Mouse (Mus musculus) G1E-ER4 (cell line): ENCODE measurements around the gene Inhba. TPM values are rescaled to one million over a fixed set of nuclear protein-coding genes. Genes with fewer than 3 reads are reported as not detected.

ENCODE experiments used
- GATA1 ChIP-seq: IDR thresholded peaks from one replicate; pipeline ENCODE4 v1.8.0; 2012; ENCODE audit warnings: low read length, inconsistent platforms
- polyA plus RNA-seq: library from polyadenylated mRNA; stranded (reverse); fragments of >175 nt; gene quantifications from 2 replicates; pipeline ENCODE4 v1.2.3, GENCODE M21; 2012

The Inhba gene
- not detected in 2 replicates for polyA plus RNA-seq

GRCm38 (mm10) chr13:16011372-16012242, at the start of gene Inhba:
Inhba (plus strand) TSS chr13:16011851.
- no peak for TF ChIP-seq GATA1

- TF ChIP-seq GATA1, result no peak
These were observed 35.1 kb upstream of the Inhba start for GRCm38 (mm10) chr13:15976584-15976983.

GRCm38 (mm10) chr13:15979551-15979950, 32.1 kb upstream of the Inhba start:
- TF ChIP-seq GATA1, result no peak

DNA sequence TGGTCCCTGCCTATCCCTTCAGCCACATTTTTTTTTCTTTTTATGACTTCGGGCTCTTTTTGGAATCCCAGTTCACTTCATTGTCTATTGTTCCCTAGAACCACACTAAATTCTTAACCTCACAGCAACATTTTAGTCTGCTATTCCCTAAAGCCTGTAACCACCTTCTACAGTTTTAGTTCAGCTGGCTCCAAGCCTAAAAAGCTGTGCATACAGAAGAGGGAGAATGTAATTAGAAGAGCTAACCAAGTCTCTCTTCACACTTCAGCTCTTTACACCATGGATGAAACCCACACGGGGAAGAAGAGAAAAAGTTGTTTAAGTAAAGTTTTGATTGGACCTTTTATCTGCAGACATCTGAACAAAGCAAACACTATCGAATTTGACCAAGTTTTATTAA, 29.6 kb upstream of the Inhba start:
- no peak for TF ChIP-seq GATA1

- no peak for TF ChIP-seq GATA1
These were observed 25.9 kb upstream of the Inhba start for GRCm38 (mm10) chr13:15985761-15986160.

DNA sequence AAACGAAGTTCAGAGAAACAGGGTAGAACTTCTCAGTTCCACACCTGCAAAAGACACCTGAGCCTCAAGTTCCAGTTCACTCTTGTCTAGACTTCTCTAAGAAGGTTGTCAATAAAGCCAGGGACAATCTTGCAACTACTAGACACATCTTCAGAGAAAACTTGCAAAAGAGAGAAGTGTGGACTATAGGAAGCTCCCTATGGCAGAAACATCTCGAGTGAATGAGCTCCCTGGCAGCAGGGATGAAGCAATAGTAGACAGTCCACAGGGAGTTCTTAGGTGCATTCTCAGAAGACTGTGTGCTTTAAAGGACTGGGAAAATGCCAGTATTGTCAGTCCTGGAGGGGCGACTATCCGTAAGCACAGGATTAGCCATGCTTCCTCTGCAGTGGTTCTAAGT, 25.5 kb upstream of the Inhba start:
- TF ChIP-seq GATA1, result no peak

GRCm38 (mm10) chr13:15995314-15995713, 16.3 kb upstream of the Inhba start:
- TF ChIP-seq GATA1, result no peak

DNA sequence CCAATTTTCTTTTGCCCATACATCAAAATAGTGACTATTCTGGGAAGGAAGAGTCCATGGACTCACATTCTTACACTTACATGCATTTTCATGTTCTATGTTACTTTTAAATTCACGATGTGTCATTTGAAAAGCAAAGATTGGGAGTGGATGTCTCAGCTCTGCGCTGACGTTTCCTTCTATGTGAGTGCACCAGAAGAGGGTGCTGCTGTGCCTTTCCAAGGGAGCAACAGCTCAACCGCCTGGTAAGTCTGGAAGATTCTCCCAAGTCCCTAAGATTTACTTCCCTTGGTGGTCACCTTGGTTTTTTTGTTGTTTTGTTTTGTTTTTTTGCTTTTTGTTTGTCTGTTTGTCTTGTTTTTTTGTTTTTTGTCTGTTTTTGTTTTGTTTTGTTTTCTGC, 6.1 kb upstream of the Inhba start:
- TF ChIP-seq GATA1, result no peak

DNA sequence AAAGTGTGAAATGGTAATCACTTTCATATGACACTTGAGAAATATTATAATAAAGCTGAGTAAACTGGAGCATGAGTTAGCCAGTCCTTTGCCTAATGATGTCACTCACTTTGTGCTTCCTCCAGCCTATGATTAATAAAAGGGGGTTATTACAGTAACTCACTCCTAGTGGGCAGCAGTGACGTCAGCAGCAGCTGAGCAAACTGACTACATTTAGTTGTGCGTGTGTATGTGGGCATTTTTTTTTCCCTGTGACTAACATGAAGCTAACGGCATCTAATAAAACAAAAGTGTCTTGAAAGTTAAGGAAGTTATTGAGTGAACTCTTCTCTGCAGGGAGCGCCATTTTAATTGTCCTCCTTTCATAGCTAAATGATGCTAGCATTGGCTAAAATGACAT, 3.9 kb upstream of the Inhba start:
- TF ChIP-seq GATA1, result no peak

GRCm38 (mm10) chr13:16008348-16008747, 3.3 kb upstream of the Inhba start:
- no peak for TF ChIP-seq GATA1

DNA sequence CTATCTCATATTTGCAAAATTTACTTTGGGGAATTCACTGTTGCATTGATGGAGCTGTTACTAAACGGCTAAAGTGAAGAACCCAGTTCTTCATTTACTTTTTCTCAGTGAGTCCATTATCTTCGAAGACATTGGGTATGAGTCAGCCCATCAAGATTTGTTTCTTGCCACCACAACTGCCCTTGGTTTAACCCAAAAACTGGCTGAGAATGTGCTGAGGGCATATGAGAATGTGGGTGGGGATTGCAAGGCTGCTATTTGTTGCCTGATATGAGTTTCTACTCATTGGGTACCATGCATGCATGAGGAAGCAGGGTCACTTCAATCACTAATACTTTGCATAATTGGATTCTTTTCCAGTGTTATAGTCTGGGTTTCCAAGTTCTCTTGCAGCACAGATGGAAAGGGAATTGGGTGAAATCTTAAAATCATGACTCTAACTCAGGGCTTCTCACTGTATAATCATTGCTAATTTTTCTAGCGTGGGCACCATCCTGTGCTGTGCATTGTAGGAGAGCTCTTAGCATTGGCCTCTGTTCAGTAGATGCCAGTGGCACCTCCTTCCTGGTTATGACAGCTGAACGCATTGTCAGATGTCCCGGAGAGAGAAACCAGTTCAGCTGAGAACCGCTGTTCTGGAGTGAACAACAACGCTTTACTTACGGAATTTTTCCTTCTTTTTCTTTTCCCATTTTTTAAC, 1.7 kb upstream of the Inhba start:
- no peak for TF ChIP-seq GATA1

DNA sequence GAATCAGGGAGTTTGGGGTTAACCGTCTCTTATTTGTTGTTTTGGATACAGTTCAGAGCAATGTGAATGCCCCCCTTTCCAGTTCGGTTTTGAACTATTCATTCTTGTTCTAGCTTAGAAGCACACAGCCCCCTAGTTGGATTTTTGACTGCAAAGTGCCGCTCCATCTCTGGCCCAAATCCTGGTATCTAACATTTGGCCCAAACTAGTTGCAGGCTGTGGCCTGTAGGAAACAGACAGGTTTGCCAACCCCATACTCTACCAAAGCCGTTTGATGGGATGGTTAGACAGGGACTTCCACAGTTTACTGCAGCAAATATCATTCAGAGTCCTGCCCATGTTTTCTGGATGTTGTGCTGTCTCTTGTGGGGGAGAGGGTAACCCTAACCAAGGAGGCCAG, 1.1 kb upstream of the Inhba start:
- no peak for TF ChIP-seq GATA1

DNA sequence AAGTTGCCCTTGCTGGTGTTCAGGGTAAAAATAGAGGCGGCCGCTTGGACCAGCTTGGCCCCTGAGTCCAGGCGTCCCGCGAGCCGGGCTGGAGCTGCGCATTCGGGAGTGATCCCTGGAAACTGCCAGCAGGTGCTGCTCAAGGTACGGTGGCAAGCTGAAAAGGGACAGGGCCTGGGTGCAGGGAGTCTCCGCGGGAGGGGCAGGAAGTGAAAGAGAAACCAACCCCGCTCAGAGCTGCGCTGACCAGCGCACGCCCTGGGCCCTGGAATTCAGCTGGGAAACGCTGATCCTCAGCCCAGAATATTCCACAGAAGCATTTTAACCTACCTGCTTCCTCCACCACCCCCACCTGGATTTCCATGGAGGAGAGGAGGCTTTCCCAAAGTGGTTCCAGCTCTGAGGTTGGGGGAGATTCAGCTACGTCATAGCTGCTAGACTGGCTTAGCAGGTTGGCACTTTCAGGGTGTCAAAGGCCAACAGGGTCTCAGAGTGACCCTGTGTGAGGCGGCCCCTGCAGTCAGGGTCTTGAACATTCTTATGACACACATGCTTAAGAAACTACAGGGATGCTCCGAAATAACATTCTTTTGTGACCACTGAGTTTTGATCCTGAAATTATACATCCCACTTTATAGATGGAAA, 714 bp downstream of the Inhba start:
- TF ChIP-seq GATA1, result no peak

GRCm38 (mm10) chr13:16014166-16014565, 2.5 kb downstream of the Inhba start:
- TF ChIP-seq GATA1, result no peak

DNA sequence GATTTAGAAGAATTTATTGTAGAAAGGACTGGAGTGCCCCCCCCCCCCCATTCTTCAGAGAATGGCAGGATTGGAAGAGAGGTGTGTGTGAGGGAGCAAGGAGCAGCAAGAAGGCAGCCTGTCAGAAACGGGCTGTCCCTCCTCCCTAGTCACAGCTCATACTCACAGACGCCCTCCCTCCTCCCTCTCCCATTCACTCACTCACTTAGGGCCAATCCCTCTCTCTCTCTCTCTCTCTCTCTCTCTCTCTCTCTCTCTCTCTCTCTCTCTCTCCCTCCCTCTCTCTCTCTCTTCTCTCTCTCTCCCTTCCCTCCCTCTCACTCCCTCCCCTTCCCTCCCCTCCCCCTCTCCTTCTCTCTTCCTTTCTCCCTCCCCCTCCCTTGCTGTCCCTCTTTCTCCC, 4.9 kb downstream of the Inhba start:
- TF ChIP-seq GATA1, result no peak

DNA sequence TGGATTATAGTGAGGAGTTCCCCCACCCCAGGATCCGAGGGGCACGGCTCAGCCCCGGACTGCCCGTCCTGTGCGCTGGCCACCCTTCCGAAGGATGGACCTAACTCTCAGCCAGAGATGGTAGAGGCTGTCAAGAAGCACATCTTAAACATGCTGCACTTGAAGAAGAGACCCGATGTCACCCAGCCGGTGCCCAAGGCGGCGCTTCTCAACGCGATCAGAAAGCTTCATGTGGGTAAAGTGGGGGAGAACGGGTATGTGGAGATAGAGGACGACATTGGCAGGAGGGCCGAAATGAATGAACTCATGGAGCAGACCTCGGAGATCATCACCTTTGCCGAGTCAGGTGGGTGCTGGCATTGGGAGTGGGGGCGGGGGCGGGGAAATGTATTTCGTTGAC, 5.7 kb downstream of the Inhba start:
- no peak for TF ChIP-seq GATA1
